Mouse (Mus musculus) limb, embryonic 10.5 days (tissue): ENCODE measurements around the gene Arl6ip1. TPM values are rescaled to one million over a fixed set of nuclear protein-coding genes. Genes with fewer than 3 reads are reported as not detected.
A peak's percentile ranks its signal among the peaks of the same experiment; 100 is the strongest.

Experiments
- DNase-seq: peaks from one replicate; pipeline ENCODE4 v3.0.0-alpha.2; 2017; ENCODE audit warnings: low spot score
- H3K27ac ChIP-seq: fragments of 300-500 bp; sonication (generic); 2 replicates; pipeline ENCODE4 v1.5.1; 2016; ENCODE audit warnings: mild to moderate bottlenecking
- H3K27me3 ChIP-seq: fragments of 300-500 bp; sonication (generic); 2 replicates; pipeline ENCODE4 v1.6.1; 2016; ENCODE audit warnings: low read depth, mild to moderate bottlenecking; ENCODE audit not compliant: poor library complexity, severe bottlenecking
- H3K36me3 ChIP-seq: fragments of 300-500 bp; sonication (generic); 2 replicates; pipeline ENCODE4 v1.6.1; 2016; ENCODE audit warnings: mild to moderate bottlenecking, moderate library complexity
- H3K4me1 ChIP-seq: fragments of 300-500 bp; sonication (generic); 2 replicates; pipeline ENCODE4 v1.6.1; 2016
- H3K4me3 ChIP-seq: fragments of 300-500 bp; sonication (generic); 2 replicates; pipeline ENCODE4 v1.5.1; 2016; ENCODE audit warnings: mild to moderate bottlenecking, moderate library complexity
- H3K9me3 ChIP-seq: fragments of 300-500 bp; sonication (generic); replicated peaks from 2 replicates; pipeline ENCODE4 v1.6.1; 2016; ENCODE audit warnings: mild to moderate bottlenecking
- WGBS: fragments of 180-500 bp; shearing (Covaris S2); methylation state at CpG from one replicate; pipeline ENCODE4 v1.1.7; 2016; 5-methylcytosine and 5-hydroxymethylcytosine counted together
- polyA plus RNA-seq: library from polyadenylated mRNA; unstranded; fragments of >200 nt; fragmentation: Nextera tagmentation; extraction: Ambion mirVana; gene quantifications from 2 replicates; pipeline ENCODE4 v1.2.1, GENCODE M21; 2016

Arl6ip1 gene
- polyA plus RNA-seq, 1 experiment from 2014 or later: 392 TPM

DNA sequence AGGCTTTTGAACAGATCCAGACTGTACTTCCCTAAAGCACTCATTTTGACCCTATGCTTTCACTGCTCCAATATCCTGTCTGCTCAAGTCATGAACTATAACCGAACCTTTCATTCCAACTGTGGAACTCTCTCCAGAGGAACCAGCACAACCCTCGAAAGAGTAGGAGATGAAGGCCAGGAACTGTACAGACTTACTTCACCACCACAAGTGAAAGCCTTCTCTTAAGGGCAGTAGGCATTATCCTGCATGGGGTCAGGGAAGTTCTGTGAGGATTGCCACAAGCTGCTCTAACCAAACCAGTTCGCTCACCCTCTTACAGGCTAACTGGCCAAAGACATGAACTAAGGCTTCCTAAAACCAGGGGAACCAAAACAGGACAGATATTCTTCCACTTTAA lies 18.3 kb downstream of the Arl6ip1 start:
- H3K36me3 ChIP-seq: peaks cover 90% of the 10 kb centered on the region
- H3K9me3 ChIP-seq: no peaks in the 10 kb centered on the region
- no peak overlapping the region for H3K27ac ChIP-seq
- no peak for DNase-seq
- H3K4me3 ChIP-seq: peak overlapping the region; percentile 21
- no peaks in the 10 kb centered on the region for H3K27me3 ChIP-seq
- peaks cover 44% of the 10 kb centered on the region for H3K4me1 ChIP-seq
- WGBS: 85% methylated on average over 3 of the region's 3 CpGs

DNA sequence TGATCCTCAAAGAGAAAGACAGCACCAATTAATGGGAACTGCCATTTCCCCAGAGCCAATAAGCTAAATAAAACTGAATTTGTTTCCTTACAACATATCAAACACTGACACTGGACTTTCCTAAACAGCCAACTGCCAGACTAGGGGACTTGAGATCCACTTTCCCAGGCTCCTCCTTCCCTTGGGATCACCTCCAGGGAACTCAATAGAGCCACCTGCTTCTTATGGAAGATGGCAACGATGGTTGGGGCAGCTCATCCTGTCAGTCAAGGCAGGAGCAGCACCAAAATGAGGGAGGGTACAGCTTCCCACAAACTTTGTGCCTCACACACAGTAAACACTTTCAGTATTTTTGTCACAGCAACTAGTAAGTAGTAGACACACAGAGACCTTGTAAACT lies 21.8 kb downstream of the Arl6ip1 start:
- no peak for DNase-seq
- Histone ChIP-seq H3K9me3 (no peaks in the 10 kb centered on the region), H3K4me3 (no peak overlapping the region), H3K36me3 (peaks cover 86% of the 10 kb centered on the region), H3K4me1 (peaks cover 20% of the 10 kb centered on the region), H3K27ac (no peak overlapping the region), H3K27me3 (no peaks in the 10 kb centered on the region)
- 89% methylated on average over 1 of the region's 1 CpGs for WGBS

DNA sequence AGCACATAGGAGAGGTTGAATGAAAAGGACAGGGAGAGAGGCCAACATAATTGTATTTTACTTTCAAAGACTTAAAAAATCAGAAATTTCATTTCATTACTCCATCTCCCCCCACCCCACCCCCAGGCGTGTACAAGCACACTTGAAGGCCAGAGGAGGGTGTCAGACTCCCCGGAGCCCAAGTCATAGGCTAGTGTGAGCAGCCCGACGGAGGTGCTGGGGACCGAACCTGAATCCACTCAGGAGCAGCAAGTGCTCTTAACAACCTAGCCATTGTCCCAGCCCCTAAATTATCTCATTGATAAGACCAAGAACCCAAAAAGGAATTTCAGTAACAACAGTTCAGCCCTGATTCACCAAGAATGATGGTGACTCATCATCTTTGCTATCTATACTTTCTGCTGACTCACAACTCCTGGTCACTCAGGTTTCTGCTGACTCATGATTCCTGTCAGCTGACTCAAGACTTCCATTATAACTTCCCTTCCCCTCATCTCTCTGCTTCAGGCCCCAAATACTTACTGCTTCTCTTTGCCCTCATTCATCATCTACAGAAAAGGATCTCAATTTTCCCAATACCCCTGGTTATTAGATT lies 24.9 kb downstream of the Arl6ip1 start:
- Histone ChIP-seq H3K4me3 (no peak overlapping the region), H3K9me3 (no peaks in the 10 kb centered on the region), H3K27me3 (no peaks in the 10 kb centered on the region), H3K27ac (no peak overlapping the region), H3K4me1 (peaks cover 5% of the 10 kb centered on the region), H3K36me3 (peaks cover 55% of the 10 kb centered on the region)
- no peak for DNase-seq
- 82% methylated on average over 5 of the region's 5 CpGs for WGBS

DNA sequence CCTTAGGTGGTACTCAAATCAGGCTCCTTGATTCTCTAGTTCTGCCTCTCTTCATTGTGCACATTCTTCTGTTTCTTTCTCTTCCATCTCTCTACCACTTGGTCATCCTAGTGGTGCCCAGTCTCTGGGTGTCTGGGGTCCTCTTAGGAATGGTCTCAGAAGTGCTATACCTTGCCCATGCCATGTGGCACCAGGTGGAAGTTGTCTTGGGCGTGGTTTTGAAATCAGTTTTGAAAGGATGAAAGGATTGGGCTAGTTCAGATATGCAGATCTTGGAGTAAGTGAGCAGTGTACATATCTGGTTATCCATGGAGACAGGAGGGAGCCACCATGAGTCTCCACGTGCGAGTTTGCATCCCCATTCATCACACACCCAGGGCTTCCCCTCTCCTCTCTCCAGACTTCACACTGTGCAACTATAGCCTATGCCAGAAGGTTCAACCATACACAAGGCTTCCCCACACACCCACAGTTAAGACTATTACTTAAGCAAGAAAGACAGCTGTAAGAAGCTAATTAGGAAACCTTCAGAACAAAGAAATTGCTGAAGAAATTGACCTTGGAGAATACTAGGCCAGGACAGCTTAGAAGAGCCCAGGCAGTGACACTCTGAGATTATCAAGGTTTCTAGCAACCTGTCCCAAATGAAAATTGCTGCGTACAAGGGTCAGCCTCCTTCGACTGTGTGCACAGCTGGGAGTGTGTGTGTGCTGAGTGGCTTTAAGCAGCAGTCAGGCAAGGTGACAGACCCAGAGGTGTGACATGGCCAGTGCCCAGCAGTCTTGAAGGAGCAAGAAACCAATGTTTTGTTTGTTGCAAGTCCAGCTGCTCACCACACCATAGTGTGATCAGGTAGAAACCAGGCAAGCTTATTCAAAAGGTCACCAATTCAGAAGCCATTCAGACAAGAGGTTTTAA lies 25.7 kb downstream of the Arl6ip1 start:
- no peak for DNase-seq
- Histone ChIP-seq H3K9me3 (no peaks in the 10 kb centered on the region), H3K4me3 (no peak overlapping the region), H3K27me3 (no peaks in the 10 kb centered on the region), H3K4me1 (peaks cover 5% of the 10 kb centered on the region), H3K27ac (peak overlapping the region; percentile 27), H3K36me3 (peaks cover 47% of the 10 kb centered on the region)
- 46% methylated on average over 5 of the region's 5 CpGs for WGBS

DNA sequence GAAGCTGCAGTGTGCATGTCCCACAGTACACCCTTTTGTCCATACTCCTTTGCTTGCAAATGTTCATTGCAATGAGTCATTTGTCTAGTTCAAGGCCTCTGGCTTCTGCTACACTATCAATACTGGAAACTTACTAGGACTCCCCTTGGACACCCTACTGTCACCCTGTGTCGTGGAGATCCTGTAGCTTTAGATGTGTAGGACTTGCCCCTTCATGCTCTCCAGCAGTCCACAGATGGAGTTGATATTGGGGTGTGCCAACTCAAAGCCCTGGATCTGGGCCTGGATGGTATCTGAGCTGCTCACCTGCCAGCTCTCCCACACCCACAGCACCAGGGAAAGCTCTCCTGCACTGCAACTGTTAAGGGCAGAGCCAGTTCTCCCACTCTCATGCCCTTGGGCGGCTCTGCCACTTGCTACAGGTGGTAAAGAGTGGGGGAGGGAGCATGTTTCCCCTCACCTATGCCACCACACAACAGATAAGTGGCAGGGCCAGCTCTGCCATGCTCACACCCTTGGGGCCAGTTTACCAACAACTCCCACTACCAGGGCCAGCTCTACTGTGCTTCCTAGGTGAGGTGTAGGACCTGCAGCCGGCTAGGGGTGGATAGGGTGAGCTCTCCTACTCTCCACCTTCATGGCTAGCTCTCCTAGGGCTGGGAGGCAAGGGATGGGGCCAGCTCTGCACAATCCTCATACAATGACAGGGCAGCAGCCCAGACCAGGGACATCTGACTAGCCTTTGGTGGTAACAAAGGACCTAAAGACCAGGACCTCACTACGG lies 26.6 kb downstream of the Arl6ip1 start:
- Histone ChIP-seq H3K27ac (peak overlapping the region; percentile 27), H3K4me3 (no peak overlapping the region), H3K27me3 (no peaks in the 10 kb centered on the region), H3K9me3 (no peaks in the 10 kb centered on the region), H3K36me3 (peaks cover 38% of the 10 kb centered on the region), H3K4me1 (peaks cover 7% of the 10 kb centered on the region)
- peak; percentile 39 for DNase-seq
- 36% methylated on average over 4 of the region's 4 CpGs for WGBS

DNA sequence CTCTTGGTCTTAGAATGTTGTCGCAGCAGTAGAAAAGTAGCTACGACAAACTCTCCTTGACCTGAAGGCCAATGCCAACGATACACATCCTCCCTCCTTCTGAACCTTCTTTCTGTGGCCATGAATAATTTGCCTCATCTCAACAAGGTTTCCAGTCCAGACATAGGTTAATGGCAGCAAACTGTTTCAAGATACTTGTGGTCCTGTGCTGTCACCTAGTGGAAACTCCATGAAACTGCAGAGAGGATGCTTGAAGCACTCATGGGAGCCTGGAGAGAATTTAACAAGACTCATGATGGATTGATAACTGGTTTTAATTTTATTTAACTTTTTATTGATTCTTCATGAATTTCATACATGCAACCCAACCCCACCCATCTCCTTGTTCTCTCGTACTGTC lies 27.2 kb downstream of the Arl6ip1 start:
- Histone ChIP-seq H3K36me3 (peaks cover 32% of the 10 kb centered on the region), H3K4me3 (no peak overlapping the region), H3K9me3 (no peaks in the 10 kb centered on the region), H3K27ac (no peak overlapping the region), H3K4me1 (peaks cover 9% of the 10 kb centered on the region), H3K27me3 (no peaks in the 10 kb centered on the region)
- WGBS: 54% methylated on average over 4 of the region's 4 CpGs
- DNase-seq: peak; percentile 48

DNA sequence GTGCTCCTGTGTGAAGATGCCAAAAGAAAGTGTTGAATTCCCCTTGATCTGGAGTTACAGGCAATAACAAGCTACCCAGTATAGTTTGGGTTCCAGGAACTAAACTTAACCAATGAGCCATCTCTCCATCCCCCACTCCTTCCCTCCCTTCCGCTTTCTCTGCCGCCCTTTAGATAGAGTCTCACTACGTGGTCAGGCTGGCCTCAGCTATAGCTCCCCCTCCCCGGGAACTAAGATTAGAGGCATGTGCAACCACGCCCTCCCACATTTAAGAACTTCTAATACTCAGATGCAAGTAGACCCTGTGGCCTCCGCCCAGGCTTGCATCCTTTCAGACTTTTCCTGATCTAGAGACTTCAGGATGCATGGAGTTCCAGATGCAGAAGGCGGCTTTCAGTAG lies 31.8 kb downstream of the Arl6ip1 start:
- no peak for DNase-seq
- no peak overlapping the region for H3K4me3 ChIP-seq
- H3K4me1 ChIP-seq: peaks cover 9% of the 10 kb centered on the region
- no peaks in the 10 kb centered on the region for H3K36me3 ChIP-seq
- no peak overlapping the region for H3K27ac ChIP-seq
- no peaks in the 10 kb centered on the region for H3K27me3 ChIP-seq
- no peaks in the 10 kb centered on the region for H3K9me3 ChIP-seq
- 76% methylated on average over 7 of the region's 7 CpGs for WGBS

DNA sequence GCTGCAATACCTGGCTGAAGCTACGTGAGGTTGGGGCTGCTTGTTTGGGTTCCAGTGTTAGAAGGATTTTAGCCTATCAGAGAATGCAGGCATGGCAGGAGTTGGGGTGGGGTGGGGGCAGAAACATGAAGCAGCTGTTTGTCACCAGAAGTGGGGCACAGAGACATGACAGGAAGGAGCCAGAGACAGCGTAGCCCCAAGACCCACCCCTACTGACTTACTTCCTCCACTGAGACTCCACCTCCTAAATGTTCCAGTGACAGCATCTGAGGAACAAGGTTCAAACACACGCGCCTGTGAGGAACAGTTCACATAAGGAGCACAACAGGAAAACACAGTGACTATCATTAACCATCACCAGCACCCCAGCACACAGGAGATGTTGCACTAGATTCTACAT lies 49.5 kb downstream of the Arl6ip1 start:
- no peaks in the 10 kb centered on the region for H3K36me3 ChIP-seq
- H3K4me3 ChIP-seq: no peak overlapping the region
- WGBS: 92% methylated on average over 4 of the region's 4 CpGs
- no peak for DNase-seq
- no peak overlapping the region for H3K27ac ChIP-seq
- H3K9me3 ChIP-seq: no peaks in the 10 kb centered on the region
- H3K27me3 ChIP-seq: no peaks in the 10 kb centered on the region
- no peaks in the 10 kb centered on the region for H3K4me1 ChIP-seq

DNA sequence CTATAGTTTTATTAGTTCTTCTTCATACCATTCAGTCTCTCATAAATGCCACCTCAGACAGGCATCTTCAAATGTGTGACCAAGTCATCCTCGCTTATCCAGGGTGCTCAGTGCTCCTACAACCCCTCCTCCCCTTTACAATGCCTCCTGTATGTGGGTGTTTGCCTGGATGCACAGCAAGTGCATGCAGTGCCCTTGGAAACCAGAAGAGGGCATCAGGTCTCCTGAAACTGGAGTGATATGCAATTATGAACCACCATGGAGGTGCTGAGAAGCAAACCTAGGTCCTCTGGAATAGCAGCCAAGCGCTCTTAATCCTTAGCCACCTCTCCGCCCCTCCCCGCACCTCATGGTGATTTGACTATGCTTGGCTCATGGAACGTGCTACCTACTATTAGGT lies 50.4 kb downstream of the Arl6ip1 start:
- no peaks in the 10 kb centered on the region for H3K4me1 ChIP-seq
- WGBS: 85% methylated on average over 5 of the region's 5 CpGs
- no peak overlapping the region for H3K27ac ChIP-seq
- H3K27me3 ChIP-seq: no peaks in the 10 kb centered on the region
- no peak for DNase-seq
- H3K9me3 ChIP-seq: no peaks in the 10 kb centered on the region
- no peaks in the 10 kb centered on the region for H3K36me3 ChIP-seq
- H3K4me3 ChIP-seq: no peak overlapping the region

Other genes with a start within 250 kb of the Arl6ip1 start
- 688 and 731 TPM in 2 replicates for gene Rps15a, start 13.5 kb downstream of the Arl6ip1 start, polyA plus RNA-seq
- gene Smg1, start 114.0 kb upstream of the Arl6ip1 start, polyA plus RNA-seq: 18.0 and 21.8 TPM in 2 replicates